Mouse (Mus musculus): ENCODE data around the gene Fndc3b. TPM values are rescaled to one million over a fixed set of nuclear protein-coding genes. Genes with fewer than 3 reads are reported as not detected.

Fndc3b gene
- polyA plus RNA-seq, 1 experiment: 23.7 TPM

- no peak for TF ChIP-seq MAX (IDR thresholded peaks at IDR 0.05)
- TF ChIP-seq USF1 (IDR thresholded peaks at IDR 0.05; ENCODE audit: low read depth): no peak
- TF ChIP-seq CTCF (IDR thresholded peaks at IDR 0.05; ENCODE audit: control insufficient read depth, insufficient read depth, insufficient read length): no peak
- no peak for TF ChIP-seq CEBPB (IDR thresholded peaks at IDR 0.05; ENCODE audit: low read depth)
- TF ChIP-seq FOSL1 (IDR thresholded peaks at IDR 0.05; ENCODE audit: insufficient read depth, low read length, poor library complexity, severe bottlenecking): no peak
- no peak for TF ChIP-seq MYOG (IDR thresholded peaks at IDR 0.05; ENCODE audit: control insufficient read depth, extremely low read depth, insufficient read length)
- no peak for TF ChIP-seq MYOD1 (IDR thresholded peaks at IDR 0.05; ENCODE audit: control insufficient read depth, insufficient read length, low read depth)
- Histone ChIP-seq H3ac (ENCODE audit: control insufficient read depth, insufficient read length, low read depth) (no peak overlapping the region), H3K36me3 (ENCODE audit: control insufficient read depth, insufficient read depth) (no peaks in the 10 kb centered on the region), H3K79me3 (ENCODE audit: low read depth) (no peaks in the 10 kb centered on the region), H3K27me3 (ENCODE audit: control insufficient read depth, insufficient read depth, insufficient read length) (no peaks in the 10 kb centered on the region), H3K4me3 (ENCODE audit: insufficient read depth, poor library complexity, severe bottlenecking) (no peak overlapping the region), H3K79me2 (ENCODE audit: control insufficient read depth, insufficient read depth) (no peaks in the 10 kb centered on the region)
Measured at GRCm38 (mm10) chr3:27735113-27735512, 24.0 kb upstream of the Fndc3b start.

- Histone ChIP-seq H3K79me2 (ENCODE audit: control insufficient read depth, insufficient read depth) (no peaks in the 10 kb centered on the region), H3ac (ENCODE audit: control insufficient read depth, insufficient read length, low read depth) (no peak overlapping the region), H3K27me3 (ENCODE audit: control insufficient read depth, insufficient read depth, insufficient read length) (no peaks in the 10 kb centered on the region), H3K4me3 (ENCODE audit: insufficient read depth, poor library complexity, severe bottlenecking) (no peak overlapping the region), H3K79me3 (ENCODE audit: low read depth) (no peaks in the 10 kb centered on the region), H3K36me3 (ENCODE audit: control insufficient read depth, insufficient read depth) (no peaks in the 10 kb centered on the region)
- no peak for TF ChIP-seq FOSL1 (IDR thresholded peaks at IDR 0.05; ENCODE audit: insufficient read depth, low read length, poor library complexity, severe bottlenecking)
- no peak for TF ChIP-seq CTCF (IDR thresholded peaks at IDR 0.05; ENCODE audit: control insufficient read depth, insufficient read depth, insufficient read length)
- TF ChIP-seq MAX (IDR thresholded peaks at IDR 0.05): no peak
- TF ChIP-seq USF1 (IDR thresholded peaks at IDR 0.05; ENCODE audit: low read depth): no peak
- TF ChIP-seq MYOG (IDR thresholded peaks at IDR 0.05; ENCODE audit: control insufficient read depth, extremely low read depth, insufficient read length): no peak
- no peak for TF ChIP-seq MYOD1 (IDR thresholded peaks at IDR 0.05; ENCODE audit: control insufficient read depth, insufficient read length, low read depth)
- TF ChIP-seq CEBPB (IDR thresholded peaks at IDR 0.05; ENCODE audit: low read depth): no peak
Measured at GRCm38 (mm10) chr3:27728798-27729782, 18.0 kb upstream of the Fndc3b start.

- H3ac ChIP-seq (ENCODE audit: control insufficient read depth, insufficient read length, low read depth): no peak overlapping the region
Measured at GRCm38 (mm10) chr3:27728176-27728575, 17.1 kb upstream of the Fndc3b start.

GRCm38 (mm10) chr3:27725752-27726151, 14.6 kb upstream of the Fndc3b start:
- TF ChIP-seq FOSL1 (IDR thresholded peaks at IDR 0.05; ENCODE audit: insufficient read depth, low read length, poor library complexity, severe bottlenecking) (no peak), MYOD1 (IDR thresholded peaks at IDR 0.05; ENCODE audit: control insufficient read depth, insufficient read length, low read depth) (no peak), CEBPB (IDR thresholded peaks at IDR 0.05; ENCODE audit: low read depth) (no peak), CTCF (IDR thresholded peaks at IDR 0.05; ENCODE audit: control insufficient read depth, insufficient read depth, insufficient read length) (no peak), USF1 (IDR thresholded peaks at IDR 0.05; ENCODE audit: low read depth) (no peak), MAX (IDR thresholded peaks at IDR 0.05) (no peak), MYOG (IDR thresholded peaks at IDR 0.05; ENCODE audit: control insufficient read depth, extremely low read depth, insufficient read length) (no peak)
- Histone ChIP-seq H3K27me3 (ENCODE audit: control insufficient read depth, insufficient read depth, insufficient read length) (no peaks in the 10 kb centered on the region), H3ac (ENCODE audit: control insufficient read depth, insufficient read length, low read depth) (no peak overlapping the region), H3K36me3 (ENCODE audit: control insufficient read depth, insufficient read depth) (no peaks in the 10 kb centered on the region), H3K4me3 (ENCODE audit: insufficient read depth, poor library complexity, severe bottlenecking) (no peak overlapping the region), H3K79me3 (ENCODE audit: low read depth) (no peaks in the 10 kb centered on the region), H3K79me2 (ENCODE audit: control insufficient read depth, insufficient read depth) (no peaks in the 10 kb centered on the region)

More at GRCm38 (mm10) chr3:27728176-27728575, 17.1 kb upstream of the Fndc3b start:
- H3K27me3 ChIP-seq (ENCODE audit: control insufficient read depth, insufficient read depth, insufficient read length): no peaks in the 10 kb centered on the region
- TF ChIP-seq CEBPB (IDR thresholded peaks at IDR 0.05; ENCODE audit: low read depth) (no peak), MAX (IDR thresholded peaks at IDR 0.05) (no peak), FOSL1 (IDR thresholded peaks at IDR 0.05; ENCODE audit: insufficient read depth, low read length, poor library complexity, severe bottlenecking) (no peak), MYOG (IDR thresholded peaks at IDR 0.05; ENCODE audit: control insufficient read depth, extremely low read depth, insufficient read length) (no peak), CTCF (IDR thresholded peaks at IDR 0.05; ENCODE audit: control insufficient read depth, insufficient read depth, insufficient read length) (no peak), MYOD1 (IDR thresholded peaks at IDR 0.05; ENCODE audit: control insufficient read depth, insufficient read length, low read depth) (no peak), USF1 (IDR thresholded peaks at IDR 0.05; ENCODE audit: low read depth) (no peak)
- no peak overlapping the region for H3K4me3 ChIP-seq (ENCODE audit: insufficient read depth, poor library complexity, severe bottlenecking)
- no peaks in the 10 kb centered on the region for H3K36me3 ChIP-seq (ENCODE audit: control insufficient read depth, insufficient read depth)
- no peaks in the 10 kb centered on the region for H3K79me3 ChIP-seq (ENCODE audit: low read depth)
- no peaks in the 10 kb centered on the region for H3K79me2 ChIP-seq (ENCODE audit: control insufficient read depth, insufficient read depth)

- Histone ChIP-seq H3K79me2 (ENCODE audit: control insufficient read depth, insufficient read depth) (no peaks in the 10 kb centered on the region), H3K27me3 (ENCODE audit: control insufficient read depth, insufficient read depth, insufficient read length) (no peaks in the 10 kb centered on the region), H3ac (ENCODE audit: control insufficient read depth, insufficient read length, low read depth) (no peak overlapping the region), H3K4me3 (ENCODE audit: insufficient read depth, poor library complexity, severe bottlenecking) (no peak overlapping the region), H3K36me3 (ENCODE audit: control insufficient read depth, insufficient read depth) (no peaks in the 10 kb centered on the region), H3K79me3 (ENCODE audit: low read depth) (no peaks in the 10 kb centered on the region)
- no peak for TF ChIP-seq MYOD1 (IDR thresholded peaks at IDR 0.05; ENCODE audit: control insufficient read depth, insufficient read length, low read depth)
- TF ChIP-seq FOSL1 (IDR thresholded peaks at IDR 0.05; ENCODE audit: insufficient read depth, low read length, poor library complexity, severe bottlenecking): no peak
- no peak for TF ChIP-seq MYOG (IDR thresholded peaks at IDR 0.05; ENCODE audit: control insufficient read depth, extremely low read depth, insufficient read length)
- TF ChIP-seq MAX (IDR thresholded peaks at IDR 0.05): no peak
- no peak for TF ChIP-seq USF1 (IDR thresholded peaks at IDR 0.05; ENCODE audit: low read depth)
- TF ChIP-seq CTCF (IDR thresholded peaks at IDR 0.05; ENCODE audit: control insufficient read depth, insufficient read depth, insufficient read length): no peak
- no peak for TF ChIP-seq CEBPB (IDR thresholded peaks at IDR 0.05; ENCODE audit: low read depth)
Measured at GRCm38 (mm10) chr3:27724208-27724607, 13.1 kb upstream of the Fndc3b start.

Measured in C2C12 (cell line).